Mouse (Mus musculus) bone marrow, adult 2 months (tissue): ENCODE data around the gene B3galt1. TPM values are rescaled to one million over a fixed set of nuclear protein-coding genes. Genes with fewer than 3 reads are reported as not detected.

Source experiments
- H3K27ac ChIP-seq: fragments of 200-500 bp; 2 replicates; pipeline ENCODE4 v1.5.1; 2012; ENCODE audit warnings: low read depth, mild to moderate bottlenecking, control low read depth, inconsistent platforms, low read length; ENCODE audit not compliant: control insufficient read depth, poor library complexity, insufficient read depth
- H3K4me1 ChIP-seq: fragments of 200-500 bp; 2 replicates; pipeline ENCODE4 v1.6.1; 2011; ENCODE audit warnings: low read length; ENCODE audit not compliant: control insufficient read depth, insufficient read depth
- H3K4me3 ChIP-seq: fragments of 200-500 bp; replicated peaks from 2 replicates; pipeline ENCODE3; 2011; ENCODE audit warnings: mild to moderate bottlenecking, low read depth, low read length, control low read depth; ENCODE audit not compliant: control insufficient read depth
- CTCF ChIP-seq: fragments of 200-500 bp; IDR thresholded peaks from 2 replicates; pipeline ENCODE4 v1.5.1; 2011; ENCODE audit warnings: low read length, control low read depth; ENCODE audit not compliant: control insufficient read depth, insufficient read depth
- POLR2A ChIP-seq: fragments of 200-500 bp; IDR thresholded peaks from 2 replicates; pipeline ENCODE4 v1.6.1; 2011; ENCODE audit warnings: low read depth, mild to moderate bottlenecking, control low read depth, low read length, borderline replicate concordance; ENCODE audit not compliant: control insufficient read depth
- WGBS: fragments of 180-500 bp; shearing (Covaris S2); methylation state at CpG from one replicate; pipeline ENCODE4 v1.1.7; 2018; 5-methylcytosine and 5-hydroxymethylcytosine counted together
- polyA plus RNA-seq: library from polyadenylated mRNA; stranded (reverse); fragments of >200 nt; gene quantifications from 2 replicates; pipeline ENCODE4 v1.2.4, GENCODE M21; 2011; ENCODE audit warnings: low replicate concordance; ENCODE audit not compliant: missing spikeins, insufficient read depth, insufficient read length

The B3galt1 gene
- polyA plus RNA-seq, 1 experiment, result 0.40 TPM

DNA sequence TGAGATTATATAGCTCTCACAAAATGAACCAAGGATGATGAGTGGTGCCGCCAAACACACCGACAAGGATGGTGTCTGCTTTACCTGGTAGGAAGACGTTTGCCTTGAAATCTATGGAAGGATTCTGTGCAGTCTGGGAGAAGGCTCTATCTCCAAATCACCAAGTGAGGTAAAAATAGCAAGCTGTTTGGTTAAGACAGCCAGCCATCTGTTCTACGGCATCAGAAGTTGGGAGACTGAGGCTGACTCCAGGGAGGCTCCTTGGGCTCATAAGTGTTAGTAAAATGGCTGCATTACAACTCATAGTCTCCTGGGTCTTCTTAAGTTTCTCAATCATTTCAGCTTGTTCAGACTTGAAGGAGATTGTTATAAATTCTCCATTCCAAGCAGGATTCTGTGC is 91.7 kb downstream of the B3galt1 start:
- H3K27ac ChIP-seq, result no peak overlapping the region
- TF ChIP-seq POLR2A (no peak), CTCF (no peak)
- H3K4me1 ChIP-seq, result no peaks in the 10 kb centered on the region
- H3K4me3 ChIP-seq, result no peak overlapping the region
- WGBS, result 73% methylated on average over 4 of the region's 4 CpGs

DNA sequence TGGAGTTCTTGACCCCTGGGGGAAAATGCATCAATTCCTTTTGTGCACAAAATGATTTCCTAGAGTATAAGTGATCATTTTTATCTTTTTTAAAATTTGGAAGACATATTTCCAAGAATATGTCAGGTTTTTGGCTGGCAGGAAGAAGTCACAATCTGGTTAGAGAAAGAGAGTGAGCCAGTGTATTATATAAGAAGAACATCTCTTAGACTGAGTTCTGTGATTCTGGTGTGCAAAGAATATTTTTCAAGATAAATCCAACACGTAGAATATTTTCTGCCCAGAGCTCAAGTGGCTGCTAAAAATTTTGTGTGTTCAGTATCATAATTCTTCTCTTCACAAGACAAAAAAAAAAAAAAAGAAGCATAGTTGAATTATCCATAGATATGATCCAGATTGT is 92.4 kb downstream of the B3galt1 start:
- no peaks in the 10 kb centered on the region for H3K4me1 ChIP-seq
- no peak overlapping the region for H3K27ac ChIP-seq
- no peak overlapping the region for H3K4me3 ChIP-seq
- WGBS, result 82% methylated on average over 1 of the region's 1 CpGs
- TF ChIP-seq CTCF (no peak), POLR2A (no peak)

DNA sequence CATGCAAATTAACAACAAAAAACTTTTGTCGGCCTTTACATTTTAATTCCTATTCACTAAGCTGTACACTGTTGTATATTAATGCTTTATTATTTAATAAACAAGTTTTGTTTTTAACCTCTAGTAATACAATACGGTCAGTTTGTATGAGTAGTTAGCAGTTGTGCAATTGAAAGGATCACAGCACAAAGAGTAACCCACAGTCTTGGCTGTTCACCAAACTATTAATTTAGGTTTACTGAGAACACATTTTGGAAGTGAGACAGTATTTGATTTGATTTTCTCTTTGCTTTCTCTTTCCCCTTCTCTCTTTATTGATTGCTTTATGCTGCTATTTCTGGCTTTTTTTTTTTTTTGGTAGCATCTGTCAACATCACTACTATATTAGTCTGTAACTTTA is 106.0 kb downstream of the B3galt1 start:
- no peak for TF ChIP-seq CTCF
- TF ChIP-seq POLR2A, result no peak
- Histone ChIP-seq H3K4me1 (no peaks in the 10 kb centered on the region), H3K27ac (no peak overlapping the region), H3K4me3 (no peak overlapping the region)
- WGBS, result 87% methylated on average over 2 of the region's 2 CpGs

DNA sequence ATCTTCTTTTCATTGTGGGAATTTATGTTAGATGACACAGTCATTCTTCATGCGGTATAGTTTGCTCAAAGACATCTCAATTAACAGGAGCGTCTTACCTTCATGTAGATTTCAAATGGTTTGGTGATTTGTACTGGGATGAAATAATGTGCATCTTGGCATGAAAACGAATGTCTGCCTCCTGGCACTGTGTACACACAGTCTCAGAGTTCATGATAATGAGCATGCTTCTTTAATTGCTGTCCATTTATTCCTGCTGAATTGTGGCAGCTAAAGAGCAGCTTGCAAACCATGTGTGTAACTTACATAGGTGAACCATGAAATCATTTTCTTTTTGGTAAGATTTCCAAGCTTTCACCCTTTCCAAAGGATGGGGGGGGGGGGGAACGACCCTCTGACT is 112.0 kb downstream of the B3galt1 start:
- WGBS, result 70% methylated on average over 4 of the region's 4 CpGs
- Histone ChIP-seq H3K27ac (no peak overlapping the region), H3K4me3 (no peak overlapping the region), H3K4me1 (no peaks in the 10 kb centered on the region)
- no peak for TF ChIP-seq CTCF
- no peak for TF ChIP-seq POLR2A

DNA sequence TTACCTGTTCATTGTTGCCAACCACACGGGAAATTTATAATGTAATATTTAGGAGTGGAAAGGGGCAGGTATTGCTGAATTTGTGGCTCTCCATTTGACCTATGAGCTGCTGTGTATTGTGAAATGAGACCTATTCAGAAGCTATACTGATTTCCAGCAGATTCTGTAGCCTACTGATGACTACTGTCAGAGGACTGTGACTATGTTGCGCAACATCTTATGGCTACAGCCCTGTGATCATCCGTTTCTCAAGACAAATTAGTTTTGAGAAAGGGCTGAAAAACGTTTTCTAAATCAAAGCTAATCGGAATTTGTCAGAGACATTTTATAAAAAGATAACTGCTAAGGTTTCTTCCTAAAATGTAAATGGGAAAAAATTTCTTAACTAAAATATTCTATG is 158.6 kb downstream of the B3galt1 start:
- 68% methylated on average over 5 of the region's 5 CpGs for WGBS
- H3K4me1 ChIP-seq, result no peaks in the 10 kb centered on the region
- TF ChIP-seq CTCF (no peak), POLR2A (no peak)
- H3K4me3 ChIP-seq, result no peak overlapping the region
- H3K27ac ChIP-seq, result no peak overlapping the region

DNA sequence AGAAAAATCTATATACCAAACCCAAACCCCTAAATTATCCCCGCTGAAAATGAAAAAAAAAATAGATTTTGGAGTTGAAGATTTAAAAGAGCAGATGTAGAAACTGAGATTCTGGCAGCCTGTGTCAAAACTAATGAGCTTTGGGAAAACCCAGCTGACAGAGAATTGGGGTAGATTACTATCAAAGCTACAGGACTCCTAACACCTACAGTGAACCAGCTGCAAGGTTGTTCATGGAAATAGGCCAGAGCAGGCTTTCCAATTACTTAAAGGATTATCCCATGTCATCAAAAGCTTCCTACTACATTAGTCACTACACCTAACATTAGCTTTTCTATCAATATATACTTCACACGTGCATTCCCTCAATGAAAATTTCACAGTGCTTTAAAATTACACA is 165.1 kb downstream of the B3galt1 start:
- no peak for TF ChIP-seq POLR2A
- no peak for TF ChIP-seq CTCF
- 66% methylated on average over 2 of the region's 2 CpGs for WGBS
- Histone ChIP-seq H3K4me1 (no peaks in the 10 kb centered on the region), H3K4me3 (no peak overlapping the region), H3K27ac (no peak overlapping the region)

DNA sequence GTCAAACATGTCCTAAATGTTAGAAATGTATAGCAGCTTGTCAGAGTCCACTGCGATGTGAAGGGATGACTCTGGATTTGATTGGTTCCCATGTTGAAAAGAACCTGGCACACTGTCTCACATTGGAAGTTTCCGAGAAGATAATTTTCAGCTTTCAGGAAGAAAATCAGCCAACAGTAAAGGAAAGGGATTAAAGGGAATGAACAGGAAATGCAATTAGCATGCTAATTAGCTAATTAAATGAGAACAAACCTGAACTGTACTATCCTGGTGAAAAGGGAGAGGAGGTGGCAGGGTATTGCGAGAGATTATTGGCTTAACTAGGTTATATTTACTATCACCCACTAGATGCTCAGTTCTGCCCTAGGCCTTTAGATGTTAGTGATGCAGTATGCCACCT is 185.9 kb downstream of the B3galt1 start:
- no peaks in the 10 kb centered on the region for H3K4me1 ChIP-seq
- H3K27ac ChIP-seq, result no peak overlapping the region
- no peak overlapping the region for H3K4me3 ChIP-seq
- WGBS, result 88% methylated on average over 3 of the region's 3 CpGs
- TF ChIP-seq CTCF, result no peak
- TF ChIP-seq POLR2A, result no peak

DNA sequence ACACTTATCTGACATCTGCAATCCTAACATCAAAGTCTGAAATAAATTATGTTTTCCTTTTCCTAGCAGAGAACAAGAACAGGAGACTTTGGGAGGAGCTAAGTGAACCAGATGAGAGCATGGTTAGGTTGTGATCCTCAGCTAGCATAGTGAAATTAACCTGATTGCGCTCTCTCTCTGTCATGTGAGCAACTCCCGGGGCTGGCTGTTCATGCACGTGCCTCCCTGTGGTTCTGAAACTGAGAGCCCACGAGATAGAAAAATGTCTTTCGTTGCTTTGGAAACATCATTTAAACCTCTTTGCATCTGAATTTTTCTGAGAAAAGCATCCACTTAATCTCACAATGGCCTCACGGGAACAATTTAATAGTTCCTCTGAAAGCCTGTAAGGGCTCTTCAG is 190.8 kb downstream of the B3galt1 start:
- Histone ChIP-seq H3K4me1 (no peaks in the 10 kb centered on the region), H3K27ac (no peak overlapping the region), H3K4me3 (no peak overlapping the region)
- TF ChIP-seq CTCF (no peak), POLR2A (no peak)
- WGBS, result 80% methylated on average over 6 of the region's 6 CpGs

DNA sequence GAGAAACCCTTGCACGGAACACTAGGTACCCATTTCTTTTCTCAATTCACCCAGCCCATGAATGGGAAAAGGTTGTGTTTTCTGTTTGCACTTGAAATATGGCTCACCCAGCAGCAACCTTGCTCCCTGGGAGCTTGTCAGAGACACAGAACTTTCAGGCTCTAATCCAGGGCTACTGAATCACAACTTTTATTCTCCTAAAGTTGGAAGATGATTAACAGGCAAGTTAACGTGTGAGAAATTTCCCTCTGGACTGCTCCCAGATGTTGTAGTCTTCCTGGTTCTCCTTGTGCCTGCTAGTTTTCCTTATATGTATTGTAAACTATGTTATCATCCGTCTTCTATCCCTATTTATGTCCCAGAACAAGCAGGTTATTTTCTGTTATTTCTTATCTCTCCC is 221.9 kb downstream of the B3galt1 start:
- Histone ChIP-seq H3K4me3 (no peak overlapping the region), H3K27ac (no peak overlapping the region), H3K4me1 (no peaks in the 10 kb centered on the region)
- no peak for TF ChIP-seq POLR2A
- no peak for TF ChIP-seq CTCF
- WGBS, result 70% methylated on average over 3 of the region's 3 CpGs
